Mouse (Mus musculus): ENCODE results near the gene S100a7a. TPM values are rescaled to one million over a fixed set of nuclear protein-coding genes. Genes with fewer than 3 reads are reported as not detected.
A peak's percentile ranks its signal among the peaks of the same experiment; 100 is the strongest.

S100a7a gene
- polyA plus RNA-seq (2016; fragmentation: Nextera tagmentation; extraction: Ambion mirVana): not detected in 2 replicates

- Histone ChIP-seq H3K27me3 (ENCODE audit: insufficient read depth, poor library complexity, severe bottlenecking) (peaks cover 19% of the 10 kb centered on the region; the same call in 1 of the 2 replicates), H3K9me3 (no peaks in the 10 kb centered on the region), H3K27ac (no peak within 1 kb of the TSS), H3K4me3 (no peak within 1 kb of the TSS), H3K36me3 (no peaks in the 10 kb centered on the region), H3K4me1 (no peaks in the 10 kb centered on the region)
- no peak for DNase-seq (ENCODE audit: low spot score)
Observed at GRCm38 (mm10) chr3:90653717-90654116, at the start of gene S100a7a. Gene S100a7a, plus strand, starts transcription at chr3:90654017.

DNA sequence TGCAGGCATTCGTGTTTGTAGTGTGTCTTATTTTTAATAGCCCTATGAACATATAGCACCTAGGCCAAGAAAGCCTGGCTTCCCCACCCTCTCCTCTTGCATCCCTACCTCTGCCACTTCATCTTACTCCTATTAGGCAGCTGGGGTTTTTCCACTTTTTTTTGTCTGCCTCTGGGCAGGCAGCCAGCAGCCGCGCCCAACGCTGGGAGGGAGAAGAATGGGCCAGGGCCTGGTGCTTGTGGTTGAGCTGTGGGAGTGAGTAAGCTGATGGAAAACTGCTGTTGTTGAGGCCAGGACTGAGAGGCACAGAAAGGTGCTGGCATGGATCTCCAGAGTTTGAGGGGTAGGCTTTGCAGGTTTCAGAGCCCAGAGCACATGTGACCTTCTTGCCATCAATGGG, 49.4 kb upstream of the S100a7a start:
- Histone ChIP-seq H3K9me3 (no peaks in the 10 kb centered on the region), H3K4me1 (0 out of 2 replicates have a peak, but pooled peaks cover 15% of the 10 kb centered on the region), H3K27me3 (ENCODE audit: insufficient read depth, poor library complexity, severe bottlenecking) (no peaks in the 10 kb centered on the region), H3K36me3 (no peaks in the 10 kb centered on the region), H3K27ac (0 out of 2 replicates have a peak overlapping the region, but pooled peaks have one; percentile 13), H3K4me3 (no peak overlapping the region)
- 69% methylated on average over 4 of the region's 4 CpGs for WGBS
- DNase-seq (ENCODE audit: low spot score): peak; percentile 82

GRCm38 (mm10) chr3:90605049-90605448, 48.8 kb upstream of the S100a7a start:
- 78% methylated on average over 3 of the region's 3 CpGs for WGBS
- no peak for DNase-seq (ENCODE audit: low spot score)
- Histone ChIP-seq H3K27me3 (ENCODE audit: insufficient read depth, poor library complexity, severe bottlenecking) (no peaks in the 10 kb centered on the region), H3K4me3 (no peak overlapping the region), H3K27ac (no peak overlapping the region), H3K4me1 (0 out of 2 replicates have a peak, but pooled peaks cover 15% of the 10 kb centered on the region), H3K9me3 (no peaks in the 10 kb centered on the region), H3K36me3 (no peaks in the 10 kb centered on the region)

DNA sequence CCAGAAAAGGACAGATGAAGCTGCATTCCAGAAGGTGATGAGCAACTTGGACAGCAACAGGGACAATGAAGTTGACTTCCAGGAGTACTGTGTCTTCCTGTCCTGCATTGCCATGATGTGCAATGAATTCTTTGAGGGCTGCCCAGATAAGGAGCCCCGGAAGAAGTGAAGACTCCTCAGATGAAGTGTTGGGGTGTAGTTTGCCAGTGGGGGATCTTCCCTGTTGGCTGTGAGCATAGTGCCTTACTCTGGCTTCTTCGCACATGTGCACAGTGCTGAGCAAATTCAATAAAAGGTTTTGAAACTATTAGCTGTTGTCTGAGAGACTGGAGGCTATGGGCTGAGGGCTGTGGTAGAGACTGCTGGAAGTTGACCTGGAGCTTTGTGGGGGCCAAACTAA, 48.1 kb upstream of the S100a7a start:
- no peak for DNase-seq (ENCODE audit: low spot score)
- WGBS: 72% methylated on average over 2 of the region's 2 CpGs
- Histone ChIP-seq H3K27me3 (ENCODE audit: insufficient read depth, poor library complexity, severe bottlenecking) (no peaks in the 10 kb centered on the region), H3K9me3 (no peaks in the 10 kb centered on the region), H3K4me3 (no peak overlapping the region), H3K27ac (no peak overlapping the region), H3K4me1 (0 out of 2 replicates have a peak, but pooled peaks cover 15% of the 10 kb centered on the region), H3K36me3 (no peaks in the 10 kb centered on the region)

DNA sequence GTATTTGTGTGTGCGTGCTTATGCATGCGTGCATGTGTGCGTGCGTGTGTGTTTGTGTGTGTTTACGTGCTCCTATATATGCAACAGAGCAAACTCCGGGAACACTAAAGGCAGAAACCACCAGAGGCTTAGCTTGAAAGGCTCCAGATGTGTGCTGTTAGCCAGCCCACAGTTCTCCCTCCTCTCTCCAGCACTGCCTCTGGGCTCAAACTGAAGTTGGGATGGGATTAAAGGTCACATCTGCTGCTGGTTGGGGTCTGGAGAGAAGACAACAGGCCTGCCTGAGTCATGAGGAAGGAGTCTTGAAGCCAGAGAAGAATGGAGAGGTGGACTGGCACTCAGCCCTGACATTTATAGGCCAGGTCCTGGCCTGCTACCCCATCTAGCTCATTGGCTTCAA, 47.6 kb upstream of the S100a7a start:
- H3K27ac ChIP-seq: no peak overlapping the region
- no peaks in the 10 kb centered on the region for H3K36me3 ChIP-seq
- 86% methylated on average over 6 of the region's 6 CpGs for WGBS

DNA sequence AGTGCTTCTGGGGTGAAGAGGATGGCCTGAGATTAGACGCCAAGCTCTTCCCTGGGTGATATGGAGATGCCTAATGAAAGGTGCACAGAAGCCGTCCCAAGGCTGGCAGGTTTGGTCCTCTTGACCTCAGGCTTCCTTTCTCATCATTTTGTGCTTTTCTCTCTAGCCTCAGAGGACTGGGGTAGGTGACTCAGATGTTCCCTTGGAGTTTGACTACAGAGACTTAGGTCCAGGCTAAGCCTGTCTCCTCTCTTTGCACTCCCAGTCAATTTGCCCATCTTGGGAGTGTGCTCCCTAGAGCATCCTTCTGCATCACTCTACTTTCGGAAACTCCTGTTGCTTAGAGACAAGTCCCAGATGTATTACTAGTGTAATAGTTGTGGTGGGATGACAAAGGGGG, 46.5 kb upstream of the S100a7a start:
- Histone ChIP-seq H3K36me3 (no peaks in the 10 kb centered on the region), H3K4me3 (no peak overlapping the region), H3K4me1 (0 out of 2 replicates have a peak, but pooled peaks cover 15% of the 10 kb centered on the region), H3K9me3 (no peaks in the 10 kb centered on the region), H3K27ac (no peak overlapping the region), H3K27me3 (ENCODE audit: insufficient read depth, poor library complexity, severe bottlenecking) (no peaks in the 10 kb centered on the region)
- DNase-seq (ENCODE audit: low spot score): no peak
- 74% methylated on average over 3 of the region's 3 CpGs for WGBS

More for the DNA sequence above, 47.6 kb upstream of the S100a7a start:
- Histone ChIP-seq H3K4me1 (0 out of 2 replicates have a peak, but pooled peaks cover 15% of the 10 kb centered on the region), H3K9me3 (no peaks in the 10 kb centered on the region), H3K4me3 (no peak overlapping the region), H3K27me3 (ENCODE audit: insufficient read depth, poor library complexity, severe bottlenecking) (no peaks in the 10 kb centered on the region)
- DNase-seq (ENCODE audit: low spot score): no peak

DNA sequence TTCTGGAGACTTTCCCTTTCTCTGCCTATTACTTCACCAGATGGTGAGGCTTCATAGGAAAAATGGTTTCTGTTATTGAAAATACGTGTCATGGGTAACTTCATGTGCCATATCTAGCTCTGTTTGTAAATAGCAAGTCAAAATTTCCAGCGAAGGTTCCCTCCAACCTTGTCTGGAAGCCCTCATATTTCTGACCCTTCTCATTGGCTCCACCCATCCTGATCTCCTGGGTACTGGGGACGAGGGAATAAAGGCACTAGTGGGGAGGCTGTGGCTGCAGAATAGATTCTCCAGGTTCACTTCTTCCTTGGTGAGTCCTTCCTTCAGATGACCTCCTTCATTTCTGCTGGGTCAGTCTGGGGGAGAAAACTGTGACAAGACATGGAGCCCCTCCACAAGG, 45.6 kb upstream of the S100a7a start, which contains the start of gene S100a5:
TSS of gene S100a5 (plus strand) at position 301 of the 400 bp plus-strand sequence.
- H3K9me3 ChIP-seq: no peaks in the 10 kb centered on the region
- H3K36me3 ChIP-seq: no peaks in the 10 kb centered on the region
- no peak for DNase-seq (ENCODE audit: low spot score)
- H3K27me3 ChIP-seq (ENCODE audit: insufficient read depth, poor library complexity, severe bottlenecking): peaks cover 3% of the 10 kb centered on the region; the same call in 1 of the 2 replicates
- no peak within 1 kb of the TSS for H3K27ac ChIP-seq
- no peak within 1 kb of the TSS for H3K4me3 ChIP-seq
- H3K4me1 ChIP-seq: peaks cover 19% of the 10 kb centered on the region
- 53% methylated on average over 3 of the region's 3 CpGs for WGBS

GRCm38 (mm10) chr3:90609102-90609501, 44.7 kb upstream of the S100a7a start:
- Histone ChIP-seq H3K36me3 (no peaks in the 10 kb centered on the region), H3K27me3 (ENCODE audit: insufficient read depth, poor library complexity, severe bottlenecking) (peaks cover 11% of the 10 kb centered on the region; the same call in 1 of the 2 replicates), H3K9me3 (no peaks in the 10 kb centered on the region), H3K4me1 (peaks cover 21% of the 10 kb centered on the region), H3K4me3 (no peak overlapping the region), H3K27ac (no peak overlapping the region)
- DNase-seq (ENCODE audit: low spot score): no peak

DNA sequence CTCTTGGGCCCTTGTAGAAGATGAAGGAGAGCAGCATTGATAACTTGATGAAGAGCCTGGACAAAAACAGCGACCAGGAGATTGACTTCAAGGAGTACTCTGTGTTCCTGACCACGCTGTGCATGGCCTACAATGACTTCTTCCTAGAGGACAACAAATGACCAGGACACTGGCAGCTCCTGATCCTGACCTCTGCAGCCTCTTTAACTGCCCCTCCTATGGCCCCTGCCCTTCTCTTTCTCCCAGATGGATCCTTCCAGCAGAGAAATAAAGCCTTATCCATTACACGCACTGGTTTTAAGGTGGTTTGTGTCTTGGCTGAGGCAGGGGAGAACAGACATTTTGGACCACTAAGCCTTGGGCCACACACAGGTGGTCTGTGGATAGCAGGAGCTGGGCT, 42.3 kb upstream of the S100a7a start:
- no peak overlapping the region for H3K4me3 ChIP-seq
- peaks cover 16% of the 10 kb centered on the region; the same call in 1 of the 2 replicates for H3K27me3 ChIP-seq (ENCODE audit: insufficient read depth, poor library complexity, severe bottlenecking)
- H3K27ac ChIP-seq: no peak overlapping the region
- H3K9me3 ChIP-seq: no peaks in the 10 kb centered on the region
- 84% methylated on average over 3 of the region's 3 CpGs for WGBS
- DNase-seq (ENCODE audit: low spot score): no peak
- no peaks in the 10 kb centered on the region for H3K36me3 ChIP-seq
- peaks cover 15% of the 10 kb centered on the region for H3K4me1 ChIP-seq

- WGBS: 59% methylated on average over 4 of the region's 4 CpGs
- Histone ChIP-seq H3K9me3 (no peaks in the 10 kb centered on the region), H3K4me1 (peaks cover 15% of the 10 kb centered on the region), H3K27me3 (ENCODE audit: insufficient read depth, poor library complexity, severe bottlenecking) (peaks cover 16% of the 10 kb centered on the region; the same call in 1 of the 2 replicates), H3K36me3 (no peaks in the 10 kb centered on the region), H3K27ac (no peak overlapping the region), H3K4me3 (no peak overlapping the region)
- no peak for DNase-seq (ENCODE audit: low spot score)
Observed at GRCm38 (mm10) chr3:90612061-90612460, 41.8 kb upstream of the S100a7a start.

DNA sequence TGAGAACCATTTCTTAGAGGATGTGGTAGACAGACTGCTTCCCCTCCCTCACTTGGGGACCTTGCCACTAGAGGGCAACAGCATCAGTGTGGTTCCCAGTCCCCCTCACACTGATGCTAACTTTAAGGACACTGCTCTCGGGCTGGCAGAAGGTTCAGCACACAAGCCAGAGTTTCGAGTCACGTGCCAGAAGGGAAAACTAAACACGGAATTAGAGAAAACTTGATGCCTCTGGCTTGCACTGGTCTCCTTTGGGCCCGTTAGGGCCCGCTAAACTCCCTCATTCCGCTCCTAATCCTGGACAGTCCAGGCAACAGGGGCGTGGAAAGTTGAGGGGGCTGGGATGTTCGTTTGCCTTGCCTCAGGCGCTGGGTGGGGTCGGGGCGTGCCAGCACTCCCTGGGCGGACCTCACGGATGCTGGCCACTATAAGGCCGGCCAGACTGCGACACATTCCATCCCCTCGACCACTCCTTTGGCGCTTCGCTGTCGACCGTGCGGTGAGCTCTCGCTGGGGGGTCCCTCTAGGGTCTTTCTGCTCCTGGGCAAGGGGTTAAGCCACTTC, 41.0 kb upstream of the S100a7a start, which contains the start of gene S100a6:
TSS of gene S100a6 (plus strand) at position 155 of the 564 bp plus-strand sequence.
- peaks cover 16% of the 10 kb centered on the region; the same call in 1 of the 2 replicates for H3K27me3 ChIP-seq (ENCODE audit: insufficient read depth, poor library complexity, severe bottlenecking)
- peak within 1 kb of the TSS; percentile 30; the same call in 1 of the 2 replicates for H3K27ac ChIP-seq
- DNase-seq (ENCODE audit: low spot score): no peak
- WGBS: under 1% methylated on average over 23 of the region's 23 CpGs
- peaks cover 15% of the 10 kb centered on the region for H3K4me1 ChIP-seq
- H3K36me3 ChIP-seq: no peaks in the 10 kb centered on the region
- peak within 1 kb of the TSS; percentile 54 for H3K4me3 ChIP-seq
- H3K9me3 ChIP-seq: no peaks in the 10 kb centered on the region

GRCm38 (mm10) chr3:90613461-90614147, 40.2 kb upstream of the S100a7a start:
- 52% methylated on average over 7 of the region's 7 CpGs for WGBS
- Histone ChIP-seq H3K36me3 (no peaks in the 10 kb centered on the region), H3K9me3 (no peaks in the 10 kb centered on the region), H3K4me3 (peak overlapping the region; percentile 54), H3K27me3 (ENCODE audit: insufficient read depth, poor library complexity, severe bottlenecking) (peaks cover 16% of the 10 kb centered on the region; the same call in 1 of the 2 replicates), H3K27ac (no peak overlapping the region), H3K4me1 (peaks cover 15% of the 10 kb centered on the region)
- no peak for DNase-seq (ENCODE audit: low spot score)

DNA sequence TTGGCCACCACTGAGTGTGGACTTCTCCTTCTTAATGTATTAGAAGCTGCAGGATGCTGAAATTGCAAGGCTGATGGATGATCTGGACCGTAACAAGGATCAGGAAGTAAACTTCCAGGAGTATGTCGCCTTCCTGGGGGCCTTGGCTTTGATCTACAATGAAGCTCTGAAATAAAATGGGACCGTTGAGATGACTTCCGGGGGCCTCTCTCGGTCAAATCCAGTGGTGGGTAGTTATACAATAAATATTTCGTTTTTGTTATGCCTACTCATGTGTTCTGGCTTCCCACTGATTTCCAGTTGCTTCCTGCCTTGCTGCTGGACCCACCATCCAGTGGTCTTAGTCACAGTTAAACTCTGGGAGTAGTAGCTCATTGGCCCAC, 39.7 kb upstream of the S100a7a start:
- DNase-seq (ENCODE audit: low spot score): no peak
- no peak overlapping the region for H3K4me3 ChIP-seq
- no peak overlapping the region for H3K27ac ChIP-seq
- no peaks in the 10 kb centered on the region for H3K36me3 ChIP-seq
- WGBS: 84% methylated on average over 6 of the region's 6 CpGs
- no peaks in the 10 kb centered on the region for H3K9me3 ChIP-seq
- H3K27me3 ChIP-seq (ENCODE audit: insufficient read depth, poor library complexity, severe bottlenecking): peaks cover 16% of the 10 kb centered on the region; the same call in 1 of the 2 replicates
- peaks cover 15% of the 10 kb centered on the region for H3K4me1 ChIP-seq

Measured in heart, embryonic 10.5 days (tissue).